Mouse (Mus musculus) small intestine, adult 2 months (tissue): Measurements from ENCODE around the gene Ankzf1.

ENCODE experiments used
- CTCF ChIP-seq: fragments of 200-500 bp; IDR thresholded peaks from 2 replicates; pipeline ENCODE4 v1.5.1; 2012; ENCODE audit warnings: low read depth, mild to moderate bottlenecking, control low read depth, inconsistent platforms, low read length, moderate library complexity, mixed read lengths; ENCODE audit not compliant: insufficient replicate concordance, insufficient read length; ENCODE audit errors: extremely low read depth
- POLR2A ChIP-seq: fragments of 200-500 bp; IDR thresholded peaks from 2 replicates; pipeline ENCODE4 v1.6.1; 2012; ENCODE audit warnings: low read depth, mild to moderate bottlenecking, control low read depth, inconsistent platforms, low read length, moderate library complexity

DNA sequence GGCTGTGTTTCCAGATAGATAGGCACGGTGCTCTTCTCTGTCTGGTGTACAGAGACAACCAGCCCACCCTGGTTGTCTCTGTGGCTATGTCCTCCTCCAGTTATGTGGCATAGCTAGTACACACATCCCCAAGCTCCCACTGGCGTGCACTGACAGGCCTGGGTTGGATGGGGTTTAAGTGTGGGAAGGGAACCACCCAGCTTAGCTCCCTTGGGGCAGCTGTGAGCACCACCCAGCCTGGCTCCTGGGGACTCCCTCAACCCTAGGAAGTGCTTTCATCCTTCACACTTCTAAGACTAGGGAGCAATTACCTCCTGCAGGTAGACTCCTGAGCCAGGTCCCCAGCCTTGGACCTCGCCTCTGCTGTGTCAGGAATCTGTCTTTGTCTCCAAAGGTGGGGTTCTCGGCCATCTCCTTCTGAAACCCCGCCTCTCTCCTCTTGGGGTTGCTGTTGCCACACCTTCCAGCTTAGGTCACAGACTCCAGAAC, 39.8 kb downstream of the Ankzf1 start, which contains the start of gene A630095N17Rik:
- TF ChIP-seq CTCF (no peak), POLR2A (no peak)
